Mouse (Mus musculus) effector memory CD4-positive, alpha-beta T cell, adult 5 months (primary cell): Measurements from ENCODE around the gene Apopt1. TPM values are rescaled to one million over a fixed set of nuclear protein-coding genes. Genes with fewer than 3 reads are reported as not detected.

Experiments
- polyA plus RNA-seq: library from polyadenylated mRNA; unstranded; fragments of 100-300 nt; shearing (Covaris generic); gene quantifications from one replicate; pipeline ENCODE4 v1.2.1, GENCODE M21; 2017

Gene Apopt1
- 31.7 TPM for polyA plus RNA-seq

DNA sequence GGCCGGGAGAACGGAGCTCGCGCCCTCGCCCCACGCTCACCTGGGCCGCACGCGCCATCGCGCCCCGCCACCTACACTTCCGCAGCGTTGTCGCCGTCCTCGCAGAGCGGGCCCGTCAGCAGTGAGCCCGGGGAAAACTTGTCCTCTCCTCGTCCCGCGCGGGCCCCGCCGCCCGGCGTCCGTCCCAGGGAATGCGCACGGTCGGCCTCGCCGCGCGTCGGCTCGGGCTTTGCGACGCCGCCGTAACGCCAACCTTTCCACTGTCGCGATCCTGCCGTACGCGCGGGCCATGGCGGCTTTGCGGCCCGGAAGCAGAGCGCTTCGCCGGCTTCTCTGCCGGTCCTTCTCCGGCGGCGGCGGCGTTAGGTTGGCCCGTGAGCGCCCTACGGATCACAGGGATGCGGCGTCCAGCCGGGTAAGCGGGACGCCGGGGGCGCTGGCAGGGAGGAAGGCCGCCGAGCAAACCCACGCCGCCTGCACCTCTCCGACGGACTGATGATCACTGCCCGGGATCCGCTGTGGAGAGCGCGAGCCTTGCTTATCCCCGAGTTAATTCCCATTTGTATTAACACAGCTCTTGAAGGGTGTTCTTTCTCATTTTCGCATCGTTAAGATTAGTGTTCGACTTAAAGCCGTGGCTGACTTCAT lies at the start of gene Apopt1, which contains the start of gene Bag5:
Apopt1 (plus strand) TSS at position 258 of the 648 bp plus-strand sequence.
Bag5 (minus strand) TSS at position 254 of the 648 bp plus-strand sequence.

DNA sequence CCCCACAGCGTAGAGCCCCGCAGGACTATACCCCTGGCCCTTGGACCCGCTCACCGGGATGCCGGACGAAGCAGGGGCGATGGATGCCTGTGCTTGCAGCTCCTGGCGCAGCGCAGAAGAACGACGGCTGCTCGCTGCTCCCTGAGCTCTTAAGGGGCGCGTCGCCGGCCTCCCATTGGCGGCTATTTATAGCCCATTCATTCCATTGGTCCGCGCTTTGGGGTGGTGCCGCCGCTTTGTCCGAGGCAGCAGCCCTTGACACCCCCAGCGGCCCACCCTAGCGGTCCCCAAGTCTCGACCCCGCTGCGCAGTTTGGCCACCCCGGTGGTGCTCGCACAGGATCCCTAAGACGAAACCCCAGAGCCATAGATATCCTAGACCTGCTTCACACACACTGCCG lies 40.9 kb upstream of the Apopt1 start, which contains the start of gene Ckb:
Ckb (minus strand) TSS at position 163 of the 400 bp plus-strand sequence.

DNA sequence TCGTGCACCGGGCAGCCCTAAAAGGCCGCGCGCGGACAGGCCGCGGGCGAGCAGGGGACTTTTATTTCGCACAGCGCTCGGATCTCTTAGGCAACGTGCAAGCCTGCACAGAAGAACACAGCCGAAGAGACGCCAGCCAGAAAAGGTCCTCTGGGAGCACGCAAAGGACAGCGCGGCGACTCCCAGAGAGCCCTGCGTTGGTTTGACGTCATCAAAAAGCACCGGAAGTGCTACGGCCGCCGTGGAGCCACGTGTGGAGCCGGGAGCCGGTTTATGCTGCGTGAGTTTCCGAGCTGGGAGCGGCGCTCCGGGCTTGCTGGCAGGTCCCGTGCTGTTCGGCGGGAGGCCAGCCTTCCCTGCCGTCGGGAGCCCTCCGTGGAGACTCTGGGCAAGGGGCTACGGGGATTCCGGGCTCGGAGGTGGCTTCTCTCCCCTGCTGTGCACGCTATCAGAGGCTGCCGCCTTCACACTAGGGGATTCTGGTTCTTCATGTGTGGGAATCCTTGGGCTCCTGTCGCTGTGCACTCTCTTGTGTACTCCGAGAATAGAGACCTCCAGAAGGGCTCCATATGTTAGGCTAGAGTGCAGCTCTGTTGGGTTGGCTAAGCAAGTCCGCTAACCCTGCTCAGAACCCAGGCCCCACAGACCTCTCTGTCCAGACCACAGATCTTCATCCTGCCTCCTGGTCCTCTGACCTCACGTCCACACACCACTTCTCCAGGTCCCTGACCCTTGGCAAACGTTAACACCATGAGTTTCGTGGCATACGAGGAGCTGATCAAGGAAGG lies 35.0 kb upstream of the Apopt1 start, which contains the start of gene Trmt61a:
Trmt61a (plus strand) TSS at position 224 of the 788 bp plus-strand sequence.

DNA sequence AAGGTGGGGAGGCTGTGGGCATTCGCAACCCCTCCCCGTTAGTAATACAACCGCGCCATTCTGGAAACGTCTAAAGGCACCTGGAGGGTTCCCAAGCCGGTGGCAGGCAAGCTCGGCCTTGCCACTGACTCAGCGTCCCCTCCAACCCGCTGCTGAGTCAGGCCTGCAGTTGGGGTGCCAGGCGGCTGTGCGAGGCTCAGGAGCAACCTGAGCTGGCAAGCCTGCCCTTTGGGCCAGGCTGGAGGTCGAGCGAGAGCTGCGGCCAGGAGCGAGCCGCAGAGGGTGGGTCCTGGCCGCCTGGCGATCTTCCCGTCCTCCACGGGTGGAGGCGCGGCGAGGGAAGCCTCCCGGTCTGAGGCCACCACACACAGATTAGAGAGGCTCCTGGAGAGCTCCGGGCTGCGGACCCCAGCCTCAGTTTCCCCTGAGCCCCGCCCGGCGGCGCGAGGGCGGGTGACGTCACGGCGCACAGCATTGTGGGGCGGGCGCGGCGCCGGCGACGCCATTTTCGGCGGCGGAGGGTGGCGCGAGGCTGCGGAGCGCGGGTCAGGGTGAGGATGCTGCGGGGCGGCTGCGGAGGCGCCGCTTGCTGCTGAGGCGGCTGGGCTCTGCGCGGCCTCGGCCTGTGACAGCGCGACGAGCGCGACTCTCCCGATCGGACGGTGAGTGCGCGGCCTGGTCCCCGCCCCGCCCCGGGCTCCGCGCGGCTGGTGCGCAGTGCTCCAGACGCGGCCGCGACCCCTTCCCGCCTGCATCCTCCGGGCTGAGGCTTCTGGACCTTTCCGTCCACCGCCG lies 45.5 kb downstream of the Apopt1 start, which contains the start of gene Klc1:
Klc1 (plus strand) TSS at position 469 of the 795 bp plus-strand sequence.

Other genes starting within 250 kb of the Apopt1 start
- not detected for gene Gm266, start 227.4 kb upstream of the Apopt1 start, polyA plus RNA-seq
- gene Eif5, start 175.2 kb upstream of the Apopt1 start, polyA plus RNA-seq: 959 TPM
- 94.7 TPM for gene Mark3, start 138.7 kb upstream of the Apopt1 start, polyA plus RNA-seq
- 44.3 TPM for gene Ckb, start 40.9 kb upstream of the Apopt1 start, polyA plus RNA-seq
- 12.0 TPM for gene Trmt61a, start 35.2 kb upstream of the Apopt1 start, polyA plus RNA-seq
- gene Bag5, start within 50 bp of the Apopt1 start, polyA plus RNA-seq: 45.8 TPM
- gene Klc1, start 45.6 kb downstream of the Apopt1 start, polyA plus RNA-seq: 33.2 TPM
- 2.9 TPM for gene Xrcc3, start 100.6 kb downstream of the Apopt1 start, polyA plus RNA-seq
- gene Zfyve21, start 100.9 kb downstream of the Apopt1 start, polyA plus RNA-seq: 4.8 TPM
- 46.5 TPM for gene Ppp1r13b, start 194.8 kb downstream of the Apopt1 start, polyA plus RNA-seq